Mouse (Mus musculus): ENCODE data around the gene Rsl24d1. TPM values are rescaled to one million over a fixed set of nuclear protein-coding genes. Genes with fewer than 3 reads are reported as not detected.

Rsl24d1 gene
- polyA plus RNA-seq (2014; fragmentation: Illumina TruSeq; extraction: RNeasy Lipid Tissue Mini Kit (QIAGEN cat#74804); ENCODE audit: low read depth, low replicate concordance) = 47.3 TPM

DNA sequence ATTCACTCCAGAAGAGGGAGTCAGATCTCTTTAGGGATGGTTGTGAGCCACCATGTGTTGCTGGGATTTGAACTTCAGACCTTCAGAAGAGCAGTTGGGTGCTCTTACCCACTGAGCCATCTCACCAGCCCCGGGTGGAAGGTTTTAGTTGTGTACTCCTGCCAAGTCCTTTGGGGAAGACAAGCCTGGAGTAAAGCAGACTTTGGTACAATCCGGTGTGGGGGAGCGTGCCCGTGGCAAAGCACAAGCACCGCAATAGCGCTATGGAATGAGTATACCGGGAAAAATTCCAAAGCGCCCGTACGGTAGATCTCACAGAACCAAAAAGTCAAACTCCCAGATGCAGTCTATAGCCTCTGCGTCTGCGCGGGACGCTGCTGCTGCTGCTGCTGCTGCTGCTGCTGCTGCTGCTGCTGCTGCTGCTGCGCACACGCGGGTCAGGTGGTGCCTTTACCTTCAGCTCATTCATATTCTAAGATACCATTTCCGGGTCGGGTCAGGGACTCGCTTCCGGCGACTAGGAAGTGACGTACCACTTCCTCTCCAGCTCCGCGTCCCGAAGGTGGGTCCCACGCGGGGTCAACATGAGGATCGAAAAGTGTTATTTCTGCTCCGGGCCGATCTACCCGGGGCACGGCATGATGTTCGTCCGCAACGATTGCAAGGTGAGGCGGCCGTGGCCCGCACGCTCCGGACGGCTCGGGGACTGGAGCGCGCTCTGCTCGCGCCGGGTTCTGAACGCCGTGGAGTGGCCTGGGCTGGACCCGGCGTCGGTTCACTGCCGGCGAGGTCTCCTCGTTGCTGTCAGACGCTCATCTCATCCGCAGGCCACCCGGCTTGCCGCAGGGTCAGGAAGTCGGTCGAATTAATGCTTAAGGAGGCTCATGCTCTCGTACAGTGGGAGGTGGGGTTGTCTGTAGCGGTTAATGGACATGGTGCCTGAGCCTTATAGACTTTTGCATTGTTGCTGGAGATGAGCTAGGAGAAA, at the start of gene Rsl24d1:
Gene Rsl24d1 (plus strand): TSS at position 508 of the 988 bp plus-strand sequence.

DNA sequence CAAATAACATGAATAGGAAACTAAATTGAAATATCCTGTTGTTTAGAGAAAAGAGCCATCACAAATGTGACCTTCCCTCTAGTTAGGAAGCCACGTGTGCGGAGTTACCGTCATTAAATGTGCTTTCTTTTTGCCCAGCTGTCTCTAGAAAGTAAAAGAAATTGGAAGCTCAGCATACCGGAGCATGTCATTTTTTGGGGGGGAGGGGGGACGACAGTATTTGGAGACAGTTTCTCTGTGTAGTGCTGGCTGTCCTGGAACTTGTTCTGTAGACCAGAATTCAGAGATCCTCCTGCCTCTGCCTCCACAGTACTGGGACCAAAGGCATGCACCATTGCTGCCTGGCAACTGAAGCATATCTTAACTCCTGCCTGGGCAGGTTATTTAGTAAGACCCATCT, 11.7 kb upstream of the Rsl24d1 start, which contains the start of gene Khdc3:
Gene Khdc3 (plus strand): TSS at position 301 of the 400 bp plus-strand sequence.

DNA sequence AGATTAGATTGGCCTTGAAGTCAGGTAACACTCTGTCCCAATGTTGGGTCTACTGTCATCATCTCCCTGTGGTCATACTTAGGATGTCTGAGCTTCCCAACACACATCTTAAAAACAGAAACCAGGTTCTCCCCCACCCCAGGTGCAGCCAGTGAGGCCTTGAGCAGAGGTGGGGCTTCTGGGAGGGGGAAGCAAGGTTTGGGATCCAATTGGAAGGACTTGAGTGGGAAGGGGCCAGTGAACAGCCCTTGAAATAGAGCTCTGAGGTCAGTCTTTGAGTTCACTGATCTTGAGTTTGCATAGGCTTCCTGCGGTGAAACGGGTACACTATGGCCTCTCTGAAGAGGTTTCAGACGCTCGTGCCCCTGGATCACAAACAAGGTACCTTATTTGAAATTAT, 11.0 kb upstream of the Rsl24d1 start, which contains the start of gene Gm20509:
Gene Gm20509 (plus strand): TSS at position 290 of the 400 bp plus-strand sequence.

Other genes starting within 250 kb of the Rsl24d1 start
- 1.5 TPM for gene Pygo1, start 187.8 kb upstream of the Rsl24d1 start, polyA plus RNA-seq (2014; fragmentation: Illumina TruSeq; extraction: RNeasy Lipid Tissue Mini Kit (QIAGEN cat#74804); ENCODE audit: low read depth, low replicate concordance)
- gene Dyx1c1, start 154.6 kb upstream of the Rsl24d1 start, polyA plus RNA-seq (2014; fragmentation: Illumina TruSeq; extraction: RNeasy Lipid Tissue Mini Kit (QIAGEN cat#74804); ENCODE audit: low read depth, low replicate concordance) = 44.3 TPM
- not detected for gene Gm44503, start 154.6 kb upstream of the Rsl24d1 start, polyA plus RNA-seq (2014; fragmentation: Illumina TruSeq; extraction: RNeasy Lipid Tissue Mini Kit (QIAGEN cat#74804); ENCODE audit: low read depth, low replicate concordance)
- 235 TPM for gene Ccpg1os, start 128.0 kb upstream of the Rsl24d1 start, polyA plus RNA-seq (2014; fragmentation: Illumina TruSeq; extraction: RNeasy Lipid Tissue Mini Kit (QIAGEN cat#74804); ENCODE audit: low read depth, low replicate concordance)
- 142 TPM for gene Ccpg1, start 128.0 kb upstream of the Rsl24d1 start, polyA plus RNA-seq (2014; fragmentation: Illumina TruSeq; extraction: RNeasy Lipid Tissue Mini Kit (QIAGEN cat#74804); ENCODE audit: low read depth, low replicate concordance)
- 4.3 TPM for gene Pigb, start 73.0 kb upstream of the Rsl24d1 start, polyA plus RNA-seq (2014; fragmentation: Illumina TruSeq; extraction: RNeasy Lipid Tissue Mini Kit (QIAGEN cat#74804); ENCODE audit: low read depth, low replicate concordance)
- 22.6 TPM for gene Rab27a, start 68.6 kb upstream of the Rsl24d1 start, polyA plus RNA-seq (2014; fragmentation: Illumina TruSeq; extraction: RNeasy Lipid Tissue Mini Kit (QIAGEN cat#74804); ENCODE audit: low read depth, low replicate concordance)
- 0.22 TPM for gene Khdc3, start 11.6 kb upstream of the Rsl24d1 start, polyA plus RNA-seq (2014; fragmentation: Illumina TruSeq; extraction: RNeasy Lipid Tissue Mini Kit (QIAGEN cat#74804); ENCODE audit: low read depth, low replicate concordance)
- gene Gm20509, start 11.0 kb upstream of the Rsl24d1 start, polyA plus RNA-seq (2014; fragmentation: Illumina TruSeq; extraction: RNeasy Lipid Tissue Mini Kit (QIAGEN cat#74804); ENCODE audit: low read depth, low replicate concordance) = not detected

Data from testis, adult 10 weeks (tissue).